8 mouse cellular contexts compared by ENCODE assay signal in the genomic region with DNA sequence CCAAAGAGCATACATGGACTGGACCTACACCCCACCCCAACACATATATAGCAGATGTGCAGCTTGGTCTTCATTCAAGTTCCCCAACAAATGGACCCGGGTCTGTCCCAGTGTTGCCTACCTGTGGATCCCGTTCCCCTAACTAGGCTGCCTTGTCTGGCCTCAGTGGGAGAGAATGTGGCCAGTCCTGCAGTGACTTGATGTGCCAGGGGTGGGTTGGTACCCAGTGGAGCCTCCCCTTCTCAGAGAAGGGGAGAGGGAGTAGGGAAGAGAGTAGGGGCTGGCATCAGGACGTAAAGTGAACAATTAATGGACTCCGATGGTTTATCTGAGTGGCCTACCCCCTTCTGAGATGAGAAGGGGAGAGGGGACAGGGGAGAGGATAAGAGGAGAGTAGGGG. TPM values are rescaled to one million over a fixed set of nuclear protein-coding genes. Genes with fewer than 3 reads are reported as not detected.
A peak's percentile ranks its signal among the peaks of the same experiment; 100 is the strongest.
DNase-seq lines count a peak whose midpoint lies in the region; ATAC-seq and TF ChIP-seq lines count a peak whose summit lies in the region.

No protein-coding gene starts in this region.

- peak overlapping the region; percentile 85; the same call in 1 of the 2 replicates for H3K27ac ChIP-seq in kidney, postnatal 0 days
- peak overlapping the region; percentile 80; the same call in 1 of the 2 replicates for H3K27ac ChIP-seq in hindbrain, embryonic 15.5 days (replicated peaks)
- H3K27ac ChIP-seq in midbrain, postnatal 0 days (ENCODE audit: low read depth, low read length): peak overlapping the region; percentile 79

- WGBS in kidney, postnatal 0 days: 51% methylated on average over 4 of the region's 4 CpGs
- WGBS in hindbrain, embryonic 15.5 days: 48% methylated on average over 4 of the region's 4 CpGs
- WGBS in midbrain, postnatal 0 days: 42% methylated on average over 4 of the region's 4 CpGs

- peak overlapping the region; percentile 98 for H3K4me2 ChIP-seq in kidney, postnatal 0 days (ENCODE audit: low read length)
- H3K4me2 ChIP-seq in hindbrain, embryonic 15.5 days: peak overlapping the region; percentile 82
- peak overlapping the region; percentile 92 for H3K4me2 ChIP-seq in midbrain, postnatal 0 days (ENCODE audit: low read depth, low read length, poor library complexity, severe bottlenecking)

- no peak for DNase-seq in kidney, postnatal 0 days (ENCODE audit: low spot score)
- no peak for DNase-seq in kidney, adult 9 months
- peak; percentile 45 for DNase-seq in cerebellum, adult 9-11 months
- no peak for DNase-seq in midbrain, postnatal 0 days (ENCODE audit: low spot score)
- DNase-seq in embryo, embryonic 11 days: no peak
- DNase-seq in Muller cell, postnatal 12 days (ENCODE audit: inconsistent ontology term): no peak
- no peak for DNase-seq in right cerebral cortex, postnatal 25 days

- H3K4me3 ChIP-seq in kidney, postnatal 0 days (replicated peaks; ENCODE audit: low read depth, low read length): peak overlapping the region; percentile 77
- H3K4me3 ChIP-seq in hindbrain, embryonic 15.5 days: peak overlapping the region; percentile 78
- peak overlapping the region; percentile 82 for H3K4me3 ChIP-seq in midbrain, postnatal 0 days (ENCODE audit: low read depth, low read length)

- H3K9me3 ChIP-seq in kidney, postnatal 0 days (replicated peaks; ENCODE audit: low read length): no peaks in the 10 kb centered on the region
- H3K9me3 ChIP-seq in hindbrain, embryonic 15.5 days: no peaks in the 10 kb centered on the region
- no peaks in the 10 kb centered on the region for H3K9me3 ChIP-seq in midbrain, postnatal 0 days (ENCODE audit: low read length)

- peaks cover 12% of the 10 kb centered on the region; the same call in 1 of the 2 replicates for H3K4me1 ChIP-seq in kidney, postnatal 0 days (replicated peaks; ENCODE audit: insufficient read depth, low read length)
- peaks cover 22% of the 10 kb centered on the region for H3K4me1 ChIP-seq in hindbrain, embryonic 15.5 days (replicated peaks)
- peaks cover 5% of the 10 kb centered on the region for H3K4me1 ChIP-seq in midbrain, postnatal 0 days (ENCODE audit: insufficient read depth, low read length)

- ATAC-seq in kidney, postnatal 0 days (replicated peaks; ENCODE audit: low FRiP score, low read depth): no peak
- ATAC-seq in hindbrain, embryonic 15.5 days (ENCODE audit: low FRiP score, low read depth): no peak; the same call in 1 of the 2 replicates
- peak; percentile 17; the same call in 1 of the 2 replicates for ATAC-seq in midbrain, postnatal 0 days (ENCODE audit: low FRiP score)

- TF ChIP-seq CTCF in kidney, postnatal 0 days (IDR thresholded peaks at IDR 0.05; ENCODE audit: low read depth): no peak
- TF ChIP-seq CTCF in midbrain, postnatal 0 days (IDR thresholded peaks at IDR 0.05): no peak

- no peaks in the 10 kb centered on the region for H3K27me3 ChIP-seq in kidney, postnatal 0 days (ENCODE audit: insufficient read depth, low read length)
- H3K27me3 ChIP-seq in hindbrain, embryonic 15.5 days: no peaks in the 10 kb centered on the region
- H3K27me3 ChIP-seq in midbrain, postnatal 0 days (ENCODE audit: insufficient read depth, low read length): no peaks in the 10 kb centered on the region

- peak overlapping the region; percentile 88 for H3K9ac ChIP-seq in kidney, postnatal 0 days (ENCODE audit: low read depth, low read length)
- H3K9ac ChIP-seq in hindbrain, embryonic 15.5 days: peak overlapping the region; percentile 73
- H3K9ac ChIP-seq in midbrain, postnatal 0 days (replicated peaks; ENCODE audit: low read length, poor library complexity, severe bottlenecking): peak overlapping the region; percentile 89

- no peaks in the 10 kb centered on the region for H3K36me3 ChIP-seq in kidney, postnatal 0 days (ENCODE audit: insufficient read depth, low read length)
- peaks cover 23% of the 10 kb centered on the region for H3K36me3 ChIP-seq in hindbrain, embryonic 15.5 days
- peaks cover 21% of the 10 kb centered on the region for H3K36me3 ChIP-seq in midbrain, postnatal 0 days (ENCODE audit: insufficient read depth, low read length)

RNA-seq across cellular contexts. Expression of a gene that starts 0.8 kb away (rescaled TPM):
- polyA plus RNA-seq in kidney, postnatal 0 days (2015; fragmentation: Nextera tagmentation; extraction: Ambion mirVana): 123 and 129 TPM in 2 replicates
- polyA plus RNA-seq in hindbrain, embryonic 15.5 days (2015; fragmentation: Nextera tagmentation; extraction: Ambion mirVana): 140 and 141 TPM in 2 replicates
- total RNA-seq in midbrain, postnatal 0 days (2014; rRNA removed): 136 and 152 TPM in 2 replicates
- polyA plus RNA-seq in midbrain, postnatal 0 days (2015; fragmentation: Nextera tagmentation; extraction: Ambion mirVana): 126 and 130 TPM in 2 replicates

RNA-seq across cellular contexts. Expression of a gene that starts 23.7 kb away (rescaled TPM):
- 2.5 and 2.6 TPM in 2 replicates for polyA plus RNA-seq in kidney, postnatal 0 days (2015; fragmentation: Nextera tagmentation; extraction: Ambion mirVana)
- polyA plus RNA-seq in hindbrain, embryonic 15.5 days (2015; fragmentation: Nextera tagmentation; extraction: Ambion mirVana): 6.4 and 7.0 TPM in 2 replicates
- total RNA-seq in midbrain, postnatal 0 days (2014; rRNA removed): 7.7 and 16.0 TPM in 2 replicates
- 2.3 and 2.9 TPM in 2 replicates for polyA plus RNA-seq in midbrain, postnatal 0 days (2015; fragmentation: Nextera tagmentation; extraction: Ambion mirVana)
